ENCODE assay signal across 9 mouse cellular contexts in the genomic region with DNA sequence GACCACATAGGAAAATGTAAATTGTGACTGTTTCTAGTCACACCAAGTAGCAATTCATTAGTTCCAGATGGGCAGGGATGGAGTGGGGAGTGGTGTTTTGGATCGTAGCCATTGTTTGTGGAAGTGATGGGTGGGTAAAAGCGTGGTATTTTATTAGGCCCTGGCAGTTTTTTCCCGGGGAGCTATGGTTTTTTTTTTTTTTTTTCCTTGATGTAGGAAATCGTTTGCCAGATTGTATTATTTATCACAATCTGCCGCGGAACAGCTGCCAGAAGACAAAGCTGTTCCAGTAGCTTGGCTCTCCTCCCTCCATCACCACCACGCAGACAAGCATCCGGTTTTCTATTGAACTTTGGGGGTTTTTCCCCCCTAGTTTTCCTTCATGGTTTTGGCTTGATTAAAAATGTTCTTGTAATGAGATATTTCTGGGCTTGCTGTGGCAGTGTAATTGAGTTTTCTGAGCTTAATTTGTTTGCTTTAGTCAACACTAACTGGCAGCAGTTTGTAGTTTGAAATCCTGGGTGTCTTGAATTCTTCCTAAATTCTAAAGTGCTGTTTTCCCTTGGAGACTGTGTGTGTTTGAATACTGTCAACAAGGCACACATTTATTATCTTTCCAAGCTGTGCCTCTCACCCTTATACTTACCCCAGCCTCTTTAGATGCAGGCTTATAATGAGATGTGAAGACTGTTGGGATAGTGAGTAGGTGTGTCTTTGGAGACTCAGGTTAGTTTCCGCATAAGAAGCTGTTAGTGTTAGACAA. TPM values are rescaled to one million over a fixed set of nuclear protein-coding genes. Genes with fewer than 3 reads are reported as not detected.
DNase-seq lines count a peak whose midpoint lies in the region; ATAC-seq lines count a peak whose summit lies in the region.
"Had no signal": no experiment of that assay in that cellular context is flagged by ENCODE, and none has a peak within 500 bp of the region (broad histone marks: within the 10 kb centered on the region; RNA-seq: fewer than 3 reads in every experiment).

No protein-coding gene starts in this region.

- H3K9ac ChIP-seq in heart, embryonic 13.5 days = no peak overlapping the region
- no peak overlapping the region for H3K9ac ChIP-seq in kidney, embryonic 15.5 days
- no peak overlapping the region for H3K9ac ChIP-seq in limb, embryonic 13.5 days

- H3K4me2 ChIP-seq in heart, embryonic 13.5 days = peak overlapping the region; percentile 2; the same call in 1 of the 2 replicates
- no peak overlapping the region for H3K4me2 ChIP-seq in kidney, embryonic 15.5 days
- H3K4me2 ChIP-seq in limb, embryonic 13.5 days (replicated peaks) = peak overlapping the region; percentile 35

- ATAC-seq in cerebellum, adult (ENCODE audit: insufficient number of reproducible peaks, low FRiP score, low TSS enrichment) = no peak
- ATAC-seq in heart, embryonic 13.5 days (ENCODE audit: extremely low read depth, insufficient number of reproducible peaks, low FRiP score, low TSS enrichment) = no peak
- no peak for ATAC-seq in kidney, embryonic 15.5 days (replicated peaks; ENCODE audit: low FRiP score)
- peak; percentile 80; the same call in 1 of the 2 replicates for ATAC-seq in limb, embryonic 13.5 days (ENCODE audit: low FRiP score, low read depth)
- no peak for ATAC-seq in erythroid progenitor cell, adult 5-6 weeks (replicated peaks; ENCODE audit: low FRiP score, poor library complexity, severe bottlenecking)

- peak overlapping the region; percentile 0; the same call in 1 of the 2 replicates for H3K27ac ChIP-seq in embryonic facial prominence, embryonic 10.5 days (replicated peaks)
- H3K27ac ChIP-seq in heart, embryonic 13.5 days (replicated peaks) = peak overlapping the region; percentile 13
- peak overlapping the region; percentile 68 for H3K27ac ChIP-seq in kidney, embryonic 15.5 days
- peak overlapping the region; percentile 70 for H3K27ac ChIP-seq in limb, embryonic 13.5 days

- no peaks in the 10 kb centered on the region; the same call in none of the 2 replicates for H3K4me1 ChIP-seq in embryonic facial prominence, embryonic 10.5 days
- H3K4me1 ChIP-seq in heart, embryonic 13.5 days = peaks cover 26% of the 10 kb centered on the region
- peaks cover 19% of the 10 kb centered on the region for H3K4me1 ChIP-seq in kidney, embryonic 15.5 days
- peaks cover 23% of the 10 kb centered on the region for H3K4me1 ChIP-seq in limb, embryonic 13.5 days

- DNase-seq in cerebellum, adult 11 months = peak; percentile 27
- DNase-seq in embryonic facial prominence, embryonic 10.5 days (ENCODE audit: low spot score) = no peak
- peak; percentile 22 for DNase-seq in ovary, postnatal 36 days (ENCODE audit: low spot score)

- no peaks in the 10 kb centered on the region for H3K27me3 ChIP-seq in embryonic facial prominence, embryonic 10.5 days (replicated peaks; ENCODE audit: low read depth, poor library complexity, severe bottlenecking)
- no peaks in the 10 kb centered on the region for H3K27me3 ChIP-seq in heart, embryonic 13.5 days (replicated peaks)
- H3K27me3 ChIP-seq in kidney, embryonic 15.5 days = no peaks in the 10 kb centered on the region
- no peaks in the 10 kb centered on the region for H3K27me3 ChIP-seq in limb, embryonic 13.5 days

- H3K4me3 ChIP-seq in embryonic facial prominence, embryonic 10.5 days = no peak overlapping the region
- no peak overlapping the region for H3K4me3 ChIP-seq in heart, embryonic 13.5 days
- H3K4me3 ChIP-seq in kidney, embryonic 15.5 days (replicated peaks) = no peak overlapping the region
- H3K4me3 ChIP-seq in limb, embryonic 13.5 days = no peak overlapping the region

- 66% methylated on average over 9 of the region's 9 CpGs for WGBS in embryonic facial prominence, embryonic 10.5 days
- WGBS in heart, embryonic 13.5 days = 61% methylated on average over 9 of the region's 9 CpGs
- 30% methylated on average over 9 of the region's 9 CpGs for WGBS in kidney, embryonic 15.5 days
- 23% methylated on average over 9 of the region's 9 CpGs for WGBS in limb, embryonic 13.5 days

- H3K36me3 ChIP-seq in embryonic facial prominence, embryonic 10.5 days (replicated peaks) = peaks cover 25% of the 10 kb centered on the region
- peaks cover 11% of the 10 kb centered on the region; the same call in 1 of the 2 replicates for H3K36me3 ChIP-seq in heart, embryonic 13.5 days
- peaks cover 8% of the 10 kb centered on the region; the same call in 1 of the 2 replicates for H3K36me3 ChIP-seq in kidney, embryonic 15.5 days
- peaks cover 7% of the 10 kb centered on the region; the same call in 1 of the 2 replicates for H3K36me3 ChIP-seq in limb, embryonic 13.5 days

- no peaks in the 10 kb centered on the region for H3K9me3 ChIP-seq in embryonic facial prominence, embryonic 10.5 days
- H3K9me3 ChIP-seq in heart, embryonic 13.5 days = no peaks in the 10 kb centered on the region
- no peaks in the 10 kb centered on the region for H3K9me3 ChIP-seq in kidney, embryonic 15.5 days (replicated peaks)
- no peaks in the 10 kb centered on the region for H3K9me3 ChIP-seq in limb, embryonic 13.5 days

RNA-seq across cellular contexts. Expression of a gene that starts 20.9 kb away (rescaled TPM):
- polyA plus RNA-seq in embryonic facial prominence, embryonic 10.5 days (2016; fragmentation: Nextera tagmentation; extraction: Ambion mirVana) = 63.3 and 63.4 TPM in 2 replicates
- polyA plus RNA-seq in heart, embryonic 13.5 days (2015; fragmentation: Nextera tagmentation; extraction: Ambion mirVana) = 25.4 and 25.5 TPM in 2 replicates
- polyA plus RNA-seq in kidney, embryonic 15.5 days (2015; fragmentation: Nextera tagmentation; extraction: Ambion mirVana) = 44.6 and 49.6 TPM in 2 replicates
- polyA plus RNA-seq in limb, embryonic 13.5 days (2015; fragmentation: Nextera tagmentation; extraction: Ambion mirVana) = 47.0 and 49.9 TPM in 2 replicates
- 5.0 and 7.9 TPM in 2 replicates for total RNA-seq in erythroid progenitor cell, adult 5-6 weeks (2015; ENCODE audit: low replicate concordance)
- 7.8 and 9.6 TPM in 2 replicates for total RNA-seq in erythroid progenitor cell, adult 5-6 weeks (2017; ENCODE audit: low replicate concordance)

RNA-seq across cellular contexts. Expression of a gene that starts 45.0 kb away (rescaled TPM):
- polyA plus RNA-seq in embryonic facial prominence, embryonic 10.5 days (2016; fragmentation: Nextera tagmentation; extraction: Ambion mirVana) = 9.6 and 10.1 TPM in 2 replicates
- polyA plus RNA-seq in heart, embryonic 13.5 days (2015; fragmentation: Nextera tagmentation; extraction: Ambion mirVana) = 5.1 and 6.0 TPM in 2 replicates
- 9.0 and 10.2 TPM in 2 replicates for polyA plus RNA-seq in kidney, embryonic 15.5 days (2015; fragmentation: Nextera tagmentation; extraction: Ambion mirVana)
- 10.2 and 10.3 TPM in 2 replicates for polyA plus RNA-seq in limb, embryonic 13.5 days (2015; fragmentation: Nextera tagmentation; extraction: Ambion mirVana)
- total RNA-seq in erythroid progenitor cell, adult 5-6 weeks (2015; ENCODE audit: low replicate concordance) = 9.0 and 9.2 TPM in 2 replicates
- 20.5 and 23.7 TPM in 2 replicates for total RNA-seq in erythroid progenitor cell, adult 5-6 weeks (2017; ENCODE audit: low replicate concordance)

RNA-seq across cellular contexts. Expression of a gene that starts 45.9 kb away (rescaled TPM):
- 111 and 113 TPM in 2 replicates for polyA plus RNA-seq in embryonic facial prominence, embryonic 10.5 days (2016; fragmentation: Nextera tagmentation; extraction: Ambion mirVana)
- 88.9 and 99.1 TPM in 2 replicates for polyA plus RNA-seq in heart, embryonic 13.5 days (2015; fragmentation: Nextera tagmentation; extraction: Ambion mirVana)
- 102 and 111 TPM in 2 replicates for polyA plus RNA-seq in kidney, embryonic 15.5 days (2015; fragmentation: Nextera tagmentation; extraction: Ambion mirVana)
- polyA plus RNA-seq in limb, embryonic 13.5 days (2015; fragmentation: Nextera tagmentation; extraction: Ambion mirVana) = 99.5 and 111 TPM in 2 replicates
- total RNA-seq in erythroid progenitor cell, adult 5-6 weeks (2015; ENCODE audit: low replicate concordance) = 568 and 832 TPM in 2 replicates
- 532 and 823 TPM in 2 replicates for total RNA-seq in erythroid progenitor cell, adult 5-6 weeks (2017; ENCODE audit: low replicate concordance)

RNA-seq across cellular contexts. Expression of a gene that starts 55.8 kb away (rescaled TPM):
- 9.2 and 10.4 TPM in 2 replicates for polyA plus RNA-seq in embryonic facial prominence, embryonic 10.5 days (2016; fragmentation: Nextera tagmentation; extraction: Ambion mirVana)
- 3.1 and 3.6 TPM in 2 replicates for polyA plus RNA-seq in heart, embryonic 13.5 days (2015; fragmentation: Nextera tagmentation; extraction: Ambion mirVana)
- 7.6 and 10.2 TPM in 2 replicates for polyA plus RNA-seq in kidney, embryonic 15.5 days (2015; fragmentation: Nextera tagmentation; extraction: Ambion mirVana)
- polyA plus RNA-seq in limb, embryonic 13.5 days (2015; fragmentation: Nextera tagmentation; extraction: Ambion mirVana) = 7.9 and 9.4 TPM in 2 replicates
- total RNA-seq in erythroid progenitor cell, adult 5-6 weeks (2015; ENCODE audit: low replicate concordance) = not detected in 2 replicates
- 0.30 TPM in 1 of 2 replicates, not detected in the other for total RNA-seq in erythroid progenitor cell, adult 5-6 weeks (2017; ENCODE audit: low replicate concordance)
- polyA plus RNA-seq: macrophage had no signal

Comparison
In these comparisons a context has a peak if more than half of its experiments do, and no peak if none do; other contexts are left out.
1. H3K27ac ChIP-seq: peak in every context shown above with its lines; median percentile 70 in limb, embryonic 13.5 days; 68 in kidney, embryonic 15.5 days; 13 in heart, embryonic 13.5 days; 0 in embryonic facial prominence, embryonic 10.5 days.